Mouse (Mus musculus): ENCODE results near the gene Mettl9. TPM values are rescaled to one million over a fixed set of nuclear protein-coding genes. Genes with fewer than 3 reads are reported as not detected.
A peak's percentile ranks its signal among the peaks of the same experiment; 100 is the strongest.

Gene Mettl9
- polyA plus RNA-seq (2014; fragmentation: Nextera tagmentation; extraction: Ambion mirVana) = 294 and 297 TPM in 2 replicates

DNA sequence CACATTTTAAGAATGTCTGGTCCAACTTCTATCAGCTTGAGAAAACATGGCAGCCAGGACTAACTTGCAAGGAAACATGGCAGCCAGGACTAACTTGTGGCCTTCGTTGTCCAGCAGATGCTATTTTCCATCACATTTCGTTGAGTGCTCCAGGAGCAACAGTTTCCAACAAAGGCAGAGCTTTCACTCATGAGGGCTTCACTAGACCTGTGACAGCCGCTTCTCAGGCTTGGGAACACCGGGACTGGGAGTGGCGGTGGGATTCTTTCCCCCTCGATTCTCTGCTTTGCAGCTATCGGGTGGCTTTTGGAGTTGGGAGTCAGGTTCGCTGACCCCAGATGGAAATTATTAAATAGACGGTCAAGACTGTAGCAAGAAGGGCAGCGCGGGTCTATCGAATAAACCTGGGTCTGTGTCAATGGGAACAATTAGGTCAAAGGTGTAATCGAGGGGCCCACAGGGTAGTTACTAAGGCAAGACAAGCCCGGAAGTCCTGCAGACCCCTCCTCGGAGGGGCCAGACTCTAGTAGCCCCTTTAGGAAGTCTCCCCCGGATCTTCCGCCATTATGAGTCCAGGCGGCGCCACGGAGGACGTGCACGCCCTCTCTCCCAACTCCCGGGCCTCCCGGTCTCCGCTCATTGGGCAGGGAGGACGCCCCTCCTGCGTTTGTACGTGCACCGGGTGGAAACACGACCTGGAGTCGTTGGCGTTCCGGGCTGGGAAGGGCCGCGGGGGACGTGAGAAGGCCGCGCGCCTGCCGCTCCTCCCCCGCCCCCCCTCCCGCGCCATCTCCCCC, at the start of gene Mettl9:
Mettl9 (plus strand) TSS at position 590 of the 797 bp plus-strand sequence.
- peak within 1 kb of the TSS; percentile 74 for H3K4me2 ChIP-seq (ENCODE audit: low read depth, severe bottlenecking)
- no peaks in the 10 kb centered on the region for H3K27me3 ChIP-seq (ENCODE audit: control insufficient read depth, insufficient read depth, low read length)
- H3K9ac ChIP-seq (ENCODE audit: low read length) = peak within 1 kb of the TSS; percentile 100
- ATAC-seq (ENCODE audit: insufficient number of reproducible peaks, low FRiP score, low TSS enrichment, low read depth) (peak; percentile 95), DNase-seq (ENCODE audit: low spot score) (peak; percentile 99)
- peak within 1 kb of the TSS; percentile 97 for H3K4me3 ChIP-seq (ENCODE audit: low read depth, low read length)
- H3K27ac ChIP-seq (replicated peaks; ENCODE audit: low read depth, low read length) = peak within 1 kb of the TSS; percentile 97
- H3K9me3 ChIP-seq (ENCODE audit: control insufficient read depth, low read length) = no peaks in the 10 kb centered on the region
- H3K36me3 ChIP-seq (ENCODE audit: control insufficient read depth, insufficient read depth, low read length) = no peaks in the 10 kb centered on the region
- H3K4me1 ChIP-seq (ENCODE audit: control insufficient read depth, insufficient read depth, low read length) = peaks cover 14% of the 10 kb centered on the region
- 2% methylated on average over 40 of the region's 43 CpGs for WGBS

DNA sequence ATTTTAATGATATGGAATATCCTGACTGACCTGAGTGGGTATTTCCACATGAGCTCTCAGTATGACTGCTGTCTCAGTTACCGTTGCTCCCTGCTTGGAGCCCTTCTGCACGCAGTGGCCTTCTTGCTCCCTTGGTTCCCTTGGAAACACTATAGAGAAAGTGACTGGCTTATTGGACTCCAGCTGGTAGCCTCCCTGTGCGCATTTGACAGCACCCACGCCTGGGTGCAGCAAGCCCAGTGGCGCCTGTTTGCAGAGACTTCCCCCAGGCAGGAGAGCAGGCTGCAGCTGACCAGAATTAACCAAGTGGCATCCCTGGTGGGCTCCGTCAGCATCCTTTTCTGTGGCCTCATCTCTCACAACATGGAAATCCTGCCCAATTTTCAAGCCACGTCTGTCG, 43.1 kb upstream of the Mettl9 start:
- no peak for DNase-seq (ENCODE audit: low spot score)
- no peaks in the 10 kb centered on the region for H3K27me3 ChIP-seq (ENCODE audit: control insufficient read depth, insufficient read depth, low read length)
- no peak for ATAC-seq (ENCODE audit: insufficient number of reproducible peaks, low FRiP score, low TSS enrichment, low read depth)
- WGBS = 77% methylated on average over 8 of the region's 8 CpGs
- no peaks in the 10 kb centered on the region for H3K9me3 ChIP-seq (ENCODE audit: control insufficient read depth, low read length)
- no peak overlapping the region for H3K4me2 ChIP-seq (ENCODE audit: low read depth, severe bottlenecking)
- no peak overlapping the region for H3K4me3 ChIP-seq (ENCODE audit: low read depth, low read length)
- no peak overlapping the region for H3K9ac ChIP-seq (ENCODE audit: low read length)
- H3K4me1 ChIP-seq (ENCODE audit: control insufficient read depth, insufficient read depth, low read length) = no peaks in the 10 kb centered on the region
- H3K27ac ChIP-seq (replicated peaks; ENCODE audit: low read depth, low read length) = no peak overlapping the region
- H3K36me3 ChIP-seq (ENCODE audit: control insufficient read depth, insufficient read depth, low read length) = no peaks in the 10 kb centered on the region

DNA sequence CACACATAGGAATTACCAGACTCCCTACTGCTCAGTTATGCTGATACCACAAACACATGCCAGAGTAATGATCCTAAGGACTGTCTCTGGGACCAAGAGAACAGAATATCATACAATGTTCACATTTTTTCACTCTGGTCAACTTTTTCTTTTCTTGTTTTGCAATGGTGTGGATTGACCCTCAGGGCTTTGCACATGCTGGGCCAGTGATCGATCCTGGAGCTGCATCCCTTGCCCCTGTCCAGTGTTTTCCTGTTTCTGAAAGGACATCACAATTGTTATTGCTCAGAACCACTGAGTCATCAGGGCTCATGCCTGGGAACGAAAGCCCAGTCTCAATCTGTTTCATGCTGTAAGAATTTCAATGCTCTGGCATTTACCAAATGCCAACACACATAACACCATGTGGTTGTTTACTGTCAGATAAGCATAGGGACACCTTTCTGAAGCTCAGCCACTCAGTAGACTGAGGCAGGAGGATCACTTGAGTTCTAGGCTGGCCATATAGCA, 35.2 kb upstream of the Mettl9 start:
- DNase-seq (ENCODE audit: low spot score) (no peak), ATAC-seq (ENCODE audit: insufficient number of reproducible peaks, low FRiP score, low TSS enrichment, low read depth) (no peak)
- Histone ChIP-seq H3K36me3 (ENCODE audit: control insufficient read depth, insufficient read depth, low read length) (no peaks in the 10 kb centered on the region), H3K27me3 (ENCODE audit: control insufficient read depth, insufficient read depth, low read length) (no peaks in the 10 kb centered on the region), H3K9me3 (ENCODE audit: control insufficient read depth, low read length) (no peaks in the 10 kb centered on the region), H3K27ac (replicated peaks; ENCODE audit: low read depth, low read length) (no peak overlapping the region), H3K4me2 (ENCODE audit: low read depth, severe bottlenecking) (no peak overlapping the region), H3K4me1 (ENCODE audit: control insufficient read depth, insufficient read depth, low read length) (no peaks in the 10 kb centered on the region), H3K4me3 (ENCODE audit: low read depth, low read length) (no peak overlapping the region), H3K9ac (ENCODE audit: low read length) (no peak overlapping the region)
- WGBS = 75% methylated on average over 2 of the region's 2 CpGs

DNA sequence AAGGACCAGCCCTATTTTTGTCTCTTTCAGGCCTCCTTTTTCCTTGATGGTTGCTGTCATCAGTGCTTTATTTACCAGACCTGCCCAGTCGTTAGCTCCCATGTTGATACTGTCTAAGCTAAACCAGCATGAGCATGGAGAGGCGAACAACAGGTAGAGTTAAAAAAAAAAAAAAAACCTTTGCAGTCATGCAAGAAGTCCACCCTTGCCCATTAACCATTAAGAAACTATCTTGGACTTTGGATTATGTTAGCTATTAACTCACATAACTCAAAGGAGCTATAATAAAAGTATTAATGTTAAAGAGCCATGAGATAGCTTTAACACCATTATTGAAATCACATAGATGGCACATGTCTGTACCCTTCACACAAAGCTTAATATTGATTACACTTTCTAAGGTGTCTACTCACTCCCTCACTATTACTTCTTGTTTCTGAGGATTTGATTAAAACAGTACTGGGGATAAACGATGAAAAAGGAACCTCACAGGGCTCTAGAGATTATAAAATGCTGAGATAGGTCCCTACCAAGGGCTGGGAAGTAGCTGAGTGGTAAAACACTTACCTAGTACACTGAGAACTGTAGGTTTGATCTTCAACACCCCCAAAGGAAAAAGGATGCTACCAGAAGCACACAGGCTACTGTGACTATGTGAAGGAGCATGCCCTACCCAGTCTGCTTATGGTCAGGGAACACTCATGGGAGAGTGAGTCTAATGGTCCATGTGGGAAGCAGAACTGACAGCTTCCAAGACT, 34.0 kb upstream of the Mettl9 start:
- Histone ChIP-seq H3K9ac (ENCODE audit: low read length) (no peak overlapping the region), H3K36me3 (ENCODE audit: control insufficient read depth, insufficient read depth, low read length) (no peaks in the 10 kb centered on the region), H3K4me3 (ENCODE audit: low read depth, low read length) (no peak overlapping the region), H3K4me1 (ENCODE audit: control insufficient read depth, insufficient read depth, low read length) (no peaks in the 10 kb centered on the region), H3K27me3 (ENCODE audit: control insufficient read depth, insufficient read depth, low read length) (no peaks in the 10 kb centered on the region), H3K9me3 (ENCODE audit: control insufficient read depth, low read length) (no peaks in the 10 kb centered on the region), H3K4me2 (ENCODE audit: low read depth, severe bottlenecking) (no peak overlapping the region), H3K27ac (replicated peaks; ENCODE audit: low read depth, low read length) (no peak overlapping the region)
- 79% methylated on average over 3 of the region's 3 CpGs for WGBS
- no peak for DNase-seq (ENCODE audit: low spot score)
- ATAC-seq (ENCODE audit: insufficient number of reproducible peaks, low FRiP score, low TSS enrichment, low read depth) = no peak

- no peaks in the 10 kb centered on the region for H3K9me3 ChIP-seq (ENCODE audit: control insufficient read depth, low read length)
- H3K27me3 ChIP-seq (ENCODE audit: control insufficient read depth, insufficient read depth, low read length) = no peaks in the 10 kb centered on the region
- no peak overlapping the region for H3K4me2 ChIP-seq (ENCODE audit: low read depth, severe bottlenecking)
- H3K27ac ChIP-seq (replicated peaks; ENCODE audit: low read depth, low read length) = no peak overlapping the region
- H3K9ac ChIP-seq (ENCODE audit: low read length) = no peak overlapping the region
- H3K4me1 ChIP-seq (ENCODE audit: control insufficient read depth, insufficient read depth, low read length) = no peaks in the 10 kb centered on the region
- 86% methylated on average over 3 of the region's 3 CpGs for WGBS
- DNase-seq (ENCODE audit: low spot score) (no peak), ATAC-seq (ENCODE audit: insufficient number of reproducible peaks, low FRiP score, low TSS enrichment, low read depth) (no peak)
- H3K36me3 ChIP-seq (ENCODE audit: control insufficient read depth, insufficient read depth, low read length) = no peaks in the 10 kb centered on the region
- H3K4me3 ChIP-seq (ENCODE audit: low read depth, low read length) = no peak overlapping the region
Measured at GRCm38 (mm10) chr7:121001879-121002278, 32.4 kb upstream of the Mettl9 start.

DNA sequence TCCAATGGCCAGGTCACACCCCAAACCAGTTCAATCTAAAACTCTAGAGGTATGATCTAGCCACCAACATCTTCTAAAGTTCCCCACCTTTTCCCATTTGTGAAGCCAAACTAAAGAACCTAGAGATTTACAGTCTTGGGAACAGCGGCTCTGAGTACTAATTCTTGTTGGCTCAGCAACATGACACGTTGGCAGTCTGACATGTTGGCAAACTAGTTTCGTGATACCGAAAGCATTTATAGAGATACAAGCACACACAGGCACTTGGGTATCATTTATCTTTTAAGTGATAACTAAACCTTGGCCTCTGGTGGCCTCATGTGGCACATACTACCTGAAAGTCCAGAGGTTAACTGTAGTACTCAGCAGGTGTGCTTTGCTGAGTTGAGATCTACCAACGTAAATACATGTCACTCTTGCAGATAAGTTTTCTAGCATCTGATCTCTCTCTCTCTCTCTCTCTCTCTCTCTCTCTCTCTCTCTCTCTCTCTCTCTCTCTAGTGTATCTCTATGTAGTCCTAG, 31.8 kb upstream of the Mettl9 start:
- Histone ChIP-seq H3K27ac (replicated peaks; ENCODE audit: low read depth, low read length) (no peak overlapping the region), H3K4me1 (ENCODE audit: control insufficient read depth, insufficient read depth, low read length) (no peaks in the 10 kb centered on the region), H3K27me3 (ENCODE audit: control insufficient read depth, insufficient read depth, low read length) (no peaks in the 10 kb centered on the region), H3K9me3 (ENCODE audit: control insufficient read depth, low read length) (no peaks in the 10 kb centered on the region), H3K4me3 (ENCODE audit: low read depth, low read length) (no peak overlapping the region), H3K36me3 (ENCODE audit: control insufficient read depth, insufficient read depth, low read length) (no peaks in the 10 kb centered on the region), H3K4me2 (ENCODE audit: low read depth, severe bottlenecking) (no peak overlapping the region), H3K9ac (ENCODE audit: low read length) (no peak overlapping the region)
- 88% methylated on average over 5 of the region's 5 CpGs for WGBS
- DNase-seq (ENCODE audit: low spot score) = no peak
- no peak for ATAC-seq (ENCODE audit: insufficient number of reproducible peaks, low FRiP score, low TSS enrichment, low read depth)

DNA sequence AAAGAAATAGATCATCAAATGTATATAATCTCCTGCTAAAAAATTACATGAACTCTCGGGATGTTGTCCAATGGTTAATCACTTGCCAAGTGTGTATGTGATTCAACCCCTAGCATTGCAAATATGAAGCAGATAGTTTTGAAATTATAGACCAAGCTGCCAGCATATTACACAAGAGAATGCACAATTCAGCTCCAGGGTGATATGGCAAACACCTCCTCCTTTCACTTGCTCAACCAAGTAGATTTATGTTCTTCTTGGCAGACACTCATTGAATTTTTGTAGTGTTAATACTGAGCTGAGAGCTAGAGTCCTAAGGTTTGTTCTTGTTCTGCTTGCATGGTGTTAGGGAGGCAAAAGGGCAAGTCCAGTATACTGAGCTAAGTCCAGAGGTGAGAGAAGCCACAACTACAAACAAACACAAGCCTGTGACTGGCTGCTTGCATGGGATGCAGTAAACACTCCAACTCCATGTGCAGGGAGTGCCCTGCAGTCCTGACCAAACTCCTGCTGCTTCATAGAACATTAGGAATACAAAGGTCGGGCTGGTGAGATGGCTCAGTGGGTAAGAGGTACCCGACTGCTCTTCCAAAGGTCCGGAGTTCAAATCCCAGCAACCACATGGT, 30.3 kb upstream of the Mettl9 start:
- ATAC-seq (ENCODE audit: insufficient number of reproducible peaks, low FRiP score, low TSS enrichment, low read depth) = no peak
- Histone ChIP-seq H3K9ac (ENCODE audit: low read length) (no peak overlapping the region), H3K27ac (replicated peaks; ENCODE audit: low read depth, low read length) (no peak overlapping the region), H3K9me3 (ENCODE audit: control insufficient read depth, low read length) (no peaks in the 10 kb centered on the region), H3K27me3 (ENCODE audit: control insufficient read depth, insufficient read depth, low read length) (no peaks in the 10 kb centered on the region), H3K36me3 (ENCODE audit: control insufficient read depth, insufficient read depth, low read length) (no peaks in the 10 kb centered on the region), H3K4me2 (ENCODE audit: low read depth, severe bottlenecking) (no peak overlapping the region), H3K4me3 (ENCODE audit: low read depth, low read length) (no peak overlapping the region), H3K4me1 (ENCODE audit: control insufficient read depth, insufficient read depth, low read length) (no peaks in the 10 kb centered on the region)
- WGBS = 73% methylated on average over 4 of the region's 4 CpGs
- no peak for DNase-seq (ENCODE audit: low spot score)
